Mouse (Mus musculus) embryonic facial prominence, embryonic 10.5 days (tissue): ENCODE measurements around the gene Gm42791. TPM values are rescaled to one million over a fixed set of nuclear protein-coding genes. Genes with fewer than 3 reads are reported as not detected.

Source experiments
- DNase-seq: peaks from one replicate; pipeline ENCODE4 v3.0.0-alpha.2; 2017; ENCODE audit warnings: low spot score
- H3K27ac ChIP-seq: fragments of 300-500 bp; sonication (generic); replicated peaks from 2 replicates; pipeline ENCODE4 v1.5.1; 2016; ENCODE audit warnings: mild to moderate bottlenecking
- H3K27me3 ChIP-seq: fragments of 300-500 bp; sonication (generic); replicated peaks from 2 replicates; pipeline ENCODE4 v1.6.1; 2016; ENCODE audit warnings: low read depth, mild to moderate bottlenecking; ENCODE audit not compliant: poor library complexity, severe bottlenecking
- H3K36me3 ChIP-seq: fragments of 300-500 bp; sonication (generic); replicated peaks from 2 replicates; pipeline ENCODE4 v1.6.1; 2016; ENCODE audit warnings: mild to moderate bottlenecking, moderate library complexity
- H3K4me1 ChIP-seq: fragments of 300-500 bp; sonication (generic); 2 replicates; pipeline ENCODE4 v1.6.1; 2016
- H3K4me3 ChIP-seq: fragments of 300-500 bp; sonication (generic); 2 replicates; pipeline ENCODE4 v1.5.1; 2016; ENCODE audit warnings: mild to moderate bottlenecking, moderate library complexity
- H3K9me3 ChIP-seq: fragments of 300-500 bp; sonication (generic); 2 replicates; pipeline ENCODE4 v1.6.1; 2016; ENCODE audit warnings: mild to moderate bottlenecking
- WGBS: fragments of 180-500 bp; shearing (Covaris S2); methylation state at CpG from one replicate; pipeline ENCODE4 v1.1.7; 2016; 5-methylcytosine and 5-hydroxymethylcytosine counted together
- polyA plus RNA-seq: library from polyadenylated mRNA; unstranded; fragments of >200 nt; fragmentation: Nextera tagmentation; extraction: Ambion mirVana; gene quantifications from 2 replicates; pipeline ENCODE4 v1.2.1, GENCODE M21; 2016

Gene Gm42791
- polyA plus RNA-seq, 1 experiment from 2014 or later, result 0.49 TPM

GRCm38 (mm10) chr5:148955575-148955974, 39.4 kb downstream of the Gm42791 start:
- WGBS, result 93% methylated on average over 6 of the region's 6 CpGs

GRCm38 (mm10) chr5:148954314-148955060, 40.5 kb downstream of the Gm42791 start:
- WGBS, result 86% methylated on average over 22 of the region's 22 CpGs
- Histone ChIP-seq H3K4me3 (no peak overlapping the region), H3K4me1 (peaks cover 45% of the 10 kb centered on the region), H3K9me3 (no peaks in the 10 kb centered on the region), H3K36me3 (no peaks in the 10 kb centered on the region), H3K27me3 (peaks cover 12% of the 10 kb centered on the region; the same call in 1 of the 2 replicates), H3K27ac (no peak overlapping the region)
- no peak for DNase-seq

More at GRCm38 (mm10) chr5:148955575-148955974, 39.4 kb downstream of the Gm42791 start:
- Histone ChIP-seq H3K9me3 (no peaks in the 10 kb centered on the region), H3K27ac (no peak overlapping the region; the same call in 1 of the 2 replicates), H3K36me3 (no peaks in the 10 kb centered on the region), H3K4me1 (peaks cover 45% of the 10 kb centered on the region), H3K4me3 (no peak overlapping the region), H3K27me3 (peaks cover 19% of the 10 kb centered on the region; the same call in 1 of the 2 replicates)
- DNase-seq, result no peak

GRCm38 (mm10) chr5:148953098-148953497, 41.8 kb downstream of the Gm42791 start:
- 81% methylated on average over 5 of the region's 5 CpGs for WGBS
- Histone ChIP-seq H3K36me3 (no peaks in the 10 kb centered on the region), H3K27ac (no peak overlapping the region)

GRCm38 (mm10) chr5:148952419-148952818, 42.5 kb downstream of the Gm42791 start:
- H3K36me3 ChIP-seq, result no peaks in the 10 kb centered on the region
- no peak overlapping the region for H3K4me3 ChIP-seq
- 48% methylated on average over 6 of the region's 6 CpGs for WGBS
- no peaks in the 10 kb centered on the region for H3K9me3 ChIP-seq
- H3K27ac ChIP-seq, result no peak overlapping the region
- DNase-seq, result peak; percentile 52
- 0 out of 2 replicates have a peak, but pooled peaks cover 4% of the 10 kb centered on the region for H3K27me3 ChIP-seq
- H3K4me1 ChIP-seq, result peaks cover 30% of the 10 kb centered on the region

More at GRCm38 (mm10) chr5:148953098-148953497, 41.8 kb downstream of the Gm42791 start:
- no peak overlapping the region for H3K4me3 ChIP-seq
- no peak for DNase-seq
- peaks cover 4% of the 10 kb centered on the region; the same call in 1 of the 2 replicates for H3K27me3 ChIP-seq
- H3K9me3 ChIP-seq, result no peaks in the 10 kb centered on the region
- peaks cover 31% of the 10 kb centered on the region for H3K4me1 ChIP-seq

GRCm38 (mm10) chr5:148951360-148951759, 43.6 kb downstream of the Gm42791 start:
- no peak overlapping the region for H3K4me3 ChIP-seq
- 0 out of 2 replicates have a peak overlapping the region, but pooled peaks have one; percentile 70 for H3K27ac ChIP-seq
- H3K9me3 ChIP-seq, result no peaks in the 10 kb centered on the region
- 93% methylated on average over 5 of the region's 5 CpGs for WGBS
- H3K27me3 ChIP-seq, result 0 out of 2 replicates have a peak, but pooled peaks cover 4% of the 10 kb centered on the region
- DNase-seq, result no peak
- H3K36me3 ChIP-seq, result no peaks in the 10 kb centered on the region
- peaks cover 20% of the 10 kb centered on the region for H3K4me1 ChIP-seq

- WGBS, result 41% methylated on average over 15 of the region's 15 CpGs
These were observed 44.9 kb downstream of the Gm42791 start for GRCm38 (mm10) chr5:148950064-148950463.

GRCm38 (mm10) chr5:148948577-148948976, 46.4 kb downstream of the Gm42791 start:
- no peaks in the 10 kb centered on the region for H3K27me3 ChIP-seq
- H3K36me3 ChIP-seq, result no peaks in the 10 kb centered on the region
- H3K27ac ChIP-seq, result no peak overlapping the region
- peaks cover 20% of the 10 kb centered on the region for H3K4me1 ChIP-seq
- H3K4me3 ChIP-seq, result no peak overlapping the region
- H3K9me3 ChIP-seq, result no peaks in the 10 kb centered on the region
- WGBS, result 76% methylated on average over 9 of the region's 9 CpGs
- no peak for DNase-seq

More at GRCm38 (mm10) chr5:148950064-148950463, 44.9 kb downstream of the Gm42791 start:
- H3K27me3 ChIP-seq, result no peaks in the 10 kb centered on the region
- no peak overlapping the region for H3K4me3 ChIP-seq
- peak; percentile 53 for DNase-seq
- peak overlapping the region; percentile 70 for H3K27ac ChIP-seq
- no peaks in the 10 kb centered on the region for H3K36me3 ChIP-seq
- peaks cover 15% of the 10 kb centered on the region for H3K4me1 ChIP-seq
- no peaks in the 10 kb centered on the region for H3K9me3 ChIP-seq

- peaks cover 18% of the 10 kb centered on the region for H3K4me1 ChIP-seq
- no peak overlapping the region for H3K27ac ChIP-seq
- H3K9me3 ChIP-seq, result peaks cover 5% of the 10 kb centered on the region; the same call in 1 of the 2 replicates
- no peaks in the 10 kb centered on the region for H3K27me3 ChIP-seq
- 70% methylated on average over 4 of the region's 4 CpGs for WGBS
- H3K36me3 ChIP-seq, result no peaks in the 10 kb centered on the region
- no peak for DNase-seq
- H3K4me3 ChIP-seq, result no peak overlapping the region
These were observed 47.5 kb downstream of the Gm42791 start for GRCm38 (mm10) chr5:148947412-148947811.

GRCm38 (mm10) chr5:148946787-148947186, 48.2 kb downstream of the Gm42791 start:
- 76% methylated on average over 5 of the region's 5 CpGs for WGBS
- H3K4me1 ChIP-seq, result peaks cover 18% of the 10 kb centered on the region

GRCm38 (mm10) chr5:148945735-148946134, 49.2 kb downstream of the Gm42791 start:
- H3K27ac ChIP-seq, result no peak overlapping the region
- no peaks in the 10 kb centered on the region for H3K27me3 ChIP-seq
- H3K36me3 ChIP-seq, result no peaks in the 10 kb centered on the region
- H3K4me1 ChIP-seq, result peaks cover 18% of the 10 kb centered on the region
- 88% methylated on average over 2 of the region's 2 CpGs for WGBS
- no peak for DNase-seq
- H3K9me3 ChIP-seq, result peaks cover 5% of the 10 kb centered on the region; the same call in 1 of the 2 replicates
- no peak overlapping the region for H3K4me3 ChIP-seq

More at GRCm38 (mm10) chr5:148946787-148947186, 48.2 kb downstream of the Gm42791 start:
- no peak overlapping the region for H3K4me3 ChIP-seq
- H3K36me3 ChIP-seq, result no peaks in the 10 kb centered on the region
- H3K27ac ChIP-seq, result no peak overlapping the region
- no peaks in the 10 kb centered on the region for H3K27me3 ChIP-seq
- peak; percentile 40 for DNase-seq
- peaks cover 5% of the 10 kb centered on the region; the same call in 1 of the 2 replicates for H3K9me3 ChIP-seq

- H3K27me3 ChIP-seq, result no peaks in the 10 kb centered on the region
- 79% methylated on average over 8 of the region's 8 CpGs for WGBS
- H3K4me3 ChIP-seq, result no peak overlapping the region
- peaks cover 5% of the 10 kb centered on the region; the same call in 1 of the 2 replicates for H3K9me3 ChIP-seq
- H3K27ac ChIP-seq, result no peak overlapping the region
- H3K4me1 ChIP-seq, result peaks cover 14% of the 10 kb centered on the region
- no peak for DNase-seq
- H3K36me3 ChIP-seq, result no peaks in the 10 kb centered on the region
These were observed 50.9 kb downstream of the Gm42791 start for GRCm38 (mm10) chr5:148944024-148944423.

- WGBS, result 78% methylated on average over 10 of the region's 10 CpGs
These were observed 51.5 kb downstream of the Gm42791 start for GRCm38 (mm10) chr5:148943444-148943843.

GRCm38 (mm10) chr5:148942957-148943356, 52.0 kb downstream of the Gm42791 start:
- no peaks in the 10 kb centered on the region for H3K36me3 ChIP-seq
- H3K9me3 ChIP-seq, result peaks cover 5% of the 10 kb centered on the region; the same call in 1 of the 2 replicates
- 69% methylated on average over 11 of the region's 11 CpGs for WGBS
- no peak for DNase-seq
- H3K27me3 ChIP-seq, result no peaks in the 10 kb centered on the region
- H3K4me3 ChIP-seq, result no peak overlapping the region
- peaks cover 14% of the 10 kb centered on the region for H3K4me1 ChIP-seq
- no peak overlapping the region for H3K27ac ChIP-seq

More at GRCm38 (mm10) chr5:148943444-148943843, 51.5 kb downstream of the Gm42791 start:
- no peak for DNase-seq
- Histone ChIP-seq H3K36me3 (no peaks in the 10 kb centered on the region), H3K27ac (no peak overlapping the region), H3K27me3 (no peaks in the 10 kb centered on the region), H3K9me3 (peaks cover 5% of the 10 kb centered on the region; the same call in 1 of the 2 replicates), H3K4me3 (no peak overlapping the region), H3K4me1 (peaks cover 14% of the 10 kb centered on the region)
